Mouse (Mus musculus) heart, postnatal 36 days (tissue): ENCODE measurements around the gene 1700029H14Rik. TPM values are rescaled to one million over a fixed set of nuclear protein-coding genes. Genes with fewer than 3 reads are reported as not detected.

ENCODE experiments used
- DNase-seq, 2 experiments: peaks; one replicate each; pipeline ENCODE4 v3.0.0; 2021 to 2022
- intact Hi-C: fragments of 180-260 bp; cut with DNase I; formaldehyde crosslinking; loops from one replicate; pipeline ENCODE4 v1.15.1; 2025
- total RNA-seq, 2 experiments: library from RNA; stranded (reverse); gene quantifications; 2 replicates each; pipeline ENCODE4 v1.2.3; 2021

Gene 1700029H14Rik
- total RNA-seq: not detected

GRCm38 (mm10) chr8:13562118-13562517, at the start of gene 1700029H14Rik:
1700029H14Rik (minus strand) TSS chr8:13562461.
- intact Hi-C loops: no loop called here

GRCm38 (mm10) chr8:13611702-13612101, 49.4 kb upstream of the 1700029H14Rik start:
- intact Hi-C loops: no loop called here
- DNase-seq: no peak

More at GRCm38 (mm10) chr8:13562118-13562517, at the start of gene 1700029H14Rik:
- peak; percentile 13 to 21 for DNase-seq

GRCm38 (mm10) chr8:13609971-13610370, 47.7 kb upstream of the 1700029H14Rik start:
- DNase-seq: no peak
- intact Hi-C loops: no loop called here

GRCm38 (mm10) chr8:13608946-13609345, 46.7 kb upstream of the 1700029H14Rik start:
- no peak for DNase-seq
- intact Hi-C loops: no loop called here

- no peak for DNase-seq
- intact Hi-C loops: no loop called here
Observed at GRCm38 (mm10) chr8:13605920-13606480, 43.7 kb upstream of the 1700029H14Rik start.

GRCm38 (mm10) chr8:13602621-13603020, 40.4 kb upstream of the 1700029H14Rik start:
- intact Hi-C loops: loop anchor here (2.0 to 5.0 kb wide), 2 partner anchors 72 to 125 kb away; no protein-coding TSS in a partner anchor
- DNase-seq: peak in 1 of 2 experiments; percentile 53

- DNase-seq: peak in 1 of 2 experiments; percentile 29
- intact Hi-C loops: loop anchor here (5.0 kb wide), 1 partner anchor 126 kb away; no protein-coding TSS in a partner anchor
Observed at GRCm38 (mm10) chr8:13601166-13601565, 38.9 kb upstream of the 1700029H14Rik start.

- intact Hi-C loops: loop anchor here (5.0 kb wide), 1 partner anchor 127 kb away; no protein-coding TSS in a partner anchor
- no peak for DNase-seq
Observed at GRCm38 (mm10) chr8:13600716-13601115, 38.5 kb upstream of the 1700029H14Rik start.

GRCm38 (mm10) chr8:13600204-13600603, 37.9 kb upstream of the 1700029H14Rik start:
- DNase-seq: peak; percentile 31 to 51
- intact Hi-C loops: loop anchor here (5.0 kb wide), 1 partner anchor 127 kb away; no protein-coding TSS in a partner anchor

- intact Hi-C loops: no loop called here
- no peak for DNase-seq
Observed at GRCm38 (mm10) chr8:13597777-13598176, 35.5 kb upstream of the 1700029H14Rik start.

GRCm38 (mm10) chr8:13595861-13596260, 33.6 kb upstream of the 1700029H14Rik start:
- intact Hi-C loops: no loop called here
- no peak for DNase-seq

- DNase-seq: peak; percentile 48
- intact Hi-C loops: no loop called here
Observed at GRCm38 (mm10) chr8:13594884-13595323, 32.6 kb upstream of the 1700029H14Rik start.

GRCm38 (mm10) chr8:13593340-13593739, 31.1 kb upstream of the 1700029H14Rik start:
- intact Hi-C loops: no loop called here
- no peak for DNase-seq

GRCm38 (mm10) chr8:13591246-13591645, 29.0 kb upstream of the 1700029H14Rik start:
- DNase-seq: no peak
- intact Hi-C loops: no loop called here

- intact Hi-C loops: no loop called here
- no peak for DNase-seq
Observed at GRCm38 (mm10) chr8:13589071-13589470, 26.8 kb upstream of the 1700029H14Rik start.

GRCm38 (mm10) chr8:13584652-13585051, 22.4 kb upstream of the 1700029H14Rik start:
- DNase-seq: no peak
- intact Hi-C loops: no loop called here

- DNase-seq: no peak
- intact Hi-C loops: no loop called here
Observed at GRCm38 (mm10) chr8:13577869-13578268, 15.6 kb upstream of the 1700029H14Rik start.

- intact Hi-C loops: no loop called here
- DNase-seq: no peak
Observed at GRCm38 (mm10) chr8:13571999-13572398, 9.7 kb upstream of the 1700029H14Rik start.

- intact Hi-C loops: no loop called here
- no peak for DNase-seq
Observed at GRCm38 (mm10) chr8:13557526-13557925, 4.7 kb downstream of the 1700029H14Rik start.

GRCm38 (mm10) chr8:13551574-13551830, 10.8 kb downstream of the 1700029H14Rik start:
- intact Hi-C loops: loop anchor here (1.0 to 2.0 kb wide), 3 partner anchors 125 to 235 kb away; partner anchors contain the start of gene Rasa3

GRCm38 (mm10) chr8:13550718-13551573, 11.3 kb downstream of the 1700029H14Rik start:
- intact Hi-C loops: loop anchor here (1.0 to 2.0 kb wide), 4 partner anchors 126 to 235 kb away; partner anchors contain the start of gene Rasa3
- DNase-seq: peak; percentile 88 to 89

More at GRCm38 (mm10) chr8:13551574-13551830, 10.8 kb downstream of the 1700029H14Rik start:
- no peak for DNase-seq
